Mouse (Mus musculus): ENCODE data around the gene Pacs1. TPM values are rescaled to one million over a fixed set of nuclear protein-coding genes. Genes with fewer than 3 reads are reported as not detected.

Pacs1 gene
- polyA plus RNA-seq, 1 experiment, result 58.9 TPM

GRCm38 (mm10) chr19:5277140-5277539, 4.2 kb upstream of the Pacs1 start:
- peaks cover 14% of the 10 kb centered on the region for H3K4me1 ChIP-seq (replicated peaks; ENCODE audit: control insufficient read depth, insufficient read depth, low read length)
- H3K36me3 ChIP-seq (ENCODE audit: control insufficient read depth, insufficient read depth, low read length), result peaks cover 53% of the 10 kb centered on the region
- no peaks in the 10 kb centered on the region for H3K27me3 ChIP-seq (ENCODE audit: control insufficient read depth, insufficient read depth, low read length)
- no peak for TF ChIP-seq POLR2A (IDR thresholded peaks at IDR 0.05; ENCODE audit: control insufficient read depth, extremely low read depth, insufficient read depth, low read length, poor library complexity)
- no peak for TF ChIP-seq CTCF (IDR thresholded peaks at IDR 0.05; ENCODE audit: borderline replicate concordance, control insufficient read depth, extremely low read depth, insufficient read depth, low read length, poor library complexity)
- DNase-seq, result no peak
- no peak overlapping the region for H3K27ac ChIP-seq (ENCODE audit: control insufficient read depth, insufficient read depth, low read length)
- 95% methylated on average over 3 of the region's 3 CpGs for WGBS
- H3K4me3 ChIP-seq (ENCODE audit: control insufficient read depth, insufficient read depth, low read length), result no peak overlapping the region

DNA sequence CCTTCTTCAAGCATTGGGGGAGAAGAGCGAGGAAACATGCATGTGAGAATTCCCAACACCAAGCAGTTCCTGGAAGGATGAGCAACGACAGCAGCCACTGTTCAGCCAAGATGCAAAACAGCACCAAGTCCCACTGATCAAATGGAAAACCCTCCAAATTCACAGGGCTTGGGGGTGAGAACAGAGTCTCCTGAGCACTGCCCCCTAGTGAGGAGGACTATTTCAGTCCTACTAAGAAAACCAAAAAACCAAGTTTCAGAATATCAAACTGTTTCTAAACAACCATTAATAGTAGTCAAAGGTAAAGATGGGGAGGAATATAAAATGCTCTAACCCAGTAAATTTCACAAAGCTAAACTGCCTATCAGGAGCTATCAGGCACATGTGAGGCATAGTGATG, 3.6 kb upstream of the Pacs1 start:
- Histone ChIP-seq H3K27ac (ENCODE audit: control insufficient read depth, insufficient read depth, low read length) (no peak overlapping the region), H3K36me3 (ENCODE audit: control insufficient read depth, insufficient read depth, low read length) (peaks cover 50% of the 10 kb centered on the region), H3K4me3 (ENCODE audit: control insufficient read depth, insufficient read depth, low read length) (no peak overlapping the region), H3K4me1 (replicated peaks; ENCODE audit: control insufficient read depth, insufficient read depth, low read length) (peaks cover 16% of the 10 kb centered on the region), H3K27me3 (ENCODE audit: control insufficient read depth, insufficient read depth, low read length) (no peaks in the 10 kb centered on the region)
- no peak for DNase-seq
- TF ChIP-seq CTCF (IDR thresholded peaks at IDR 0.05; ENCODE audit: borderline replicate concordance, control insufficient read depth, extremely low read depth, insufficient read depth, low read length, poor library complexity), result no peak
- no peak for TF ChIP-seq POLR2A (IDR thresholded peaks at IDR 0.05; ENCODE audit: control insufficient read depth, extremely low read depth, insufficient read depth, low read length, poor library complexity)
- 94% methylated on average over 2 of the region's 2 CpGs for WGBS

DNA sequence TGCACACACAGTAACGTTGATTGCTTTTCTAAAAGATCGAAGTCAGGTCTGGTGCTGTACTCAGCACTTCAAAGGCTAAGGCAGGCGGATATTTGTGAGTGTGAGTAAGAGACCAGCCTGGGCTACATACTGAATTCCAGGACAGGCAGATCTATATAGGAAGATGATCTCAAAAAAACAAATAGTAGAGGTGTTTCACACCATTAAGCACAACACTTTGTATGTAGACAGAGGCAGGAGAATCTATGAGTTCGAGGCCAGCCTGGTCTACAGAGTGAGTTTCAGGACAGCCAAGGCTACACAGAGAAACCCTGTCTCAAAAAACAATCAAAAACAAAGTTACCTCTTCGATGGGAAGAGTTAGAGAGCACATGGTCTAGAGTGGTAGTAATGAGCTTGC, 2.8 kb upstream of the Pacs1 start:
- Histone ChIP-seq H3K4me1 (replicated peaks; ENCODE audit: control insufficient read depth, insufficient read depth, low read length) (peaks cover 18% of the 10 kb centered on the region), H3K36me3 (ENCODE audit: control insufficient read depth, insufficient read depth, low read length) (peaks cover 43% of the 10 kb centered on the region), H3K4me3 (ENCODE audit: control insufficient read depth, insufficient read depth, low read length) (no peak overlapping the region), H3K27me3 (ENCODE audit: control insufficient read depth, insufficient read depth, low read length) (no peaks in the 10 kb centered on the region), H3K27ac (ENCODE audit: control insufficient read depth, insufficient read depth, low read length) (no peak overlapping the region)
- no peak for TF ChIP-seq CTCF (IDR thresholded peaks at IDR 0.05; ENCODE audit: borderline replicate concordance, control insufficient read depth, extremely low read depth, insufficient read depth, low read length, poor library complexity)
- no peak for TF ChIP-seq POLR2A (IDR thresholded peaks at IDR 0.05; ENCODE audit: control insufficient read depth, extremely low read depth, insufficient read depth, low read length, poor library complexity)
- 94% methylated on average over 5 of the region's 5 CpGs for WGBS
- DNase-seq, result no peak

DNA sequence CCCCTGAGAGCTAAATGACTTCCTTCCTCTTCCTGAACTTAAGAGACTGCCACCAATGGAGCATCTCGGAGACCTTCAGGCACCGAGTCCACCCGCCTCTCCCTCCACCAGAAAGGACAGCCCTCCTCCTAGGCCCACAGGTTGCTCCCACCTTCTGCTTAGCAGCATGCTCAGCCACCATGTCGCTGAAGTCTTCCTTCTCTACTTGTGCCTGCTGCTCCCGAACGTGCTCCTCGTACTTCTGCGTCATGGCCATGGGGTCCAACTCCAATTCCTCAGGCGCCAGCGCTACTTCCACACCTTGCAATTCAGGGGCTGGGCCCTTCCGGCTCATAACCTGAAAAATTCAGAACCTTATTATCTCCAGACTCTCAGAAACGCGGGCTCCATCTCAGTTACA, 1.7 kb upstream of the Pacs1 start:
- no peak for DNase-seq
- WGBS, result 84% methylated on average over 13 of the region's 13 CpGs
- H3K4me1 ChIP-seq (replicated peaks; ENCODE audit: control insufficient read depth, insufficient read depth, low read length), result peaks cover 18% of the 10 kb centered on the region
- H3K27ac ChIP-seq (ENCODE audit: control insufficient read depth, insufficient read depth, low read length), result peak overlapping the region; percentile 68
- peaks cover 37% of the 10 kb centered on the region for H3K36me3 ChIP-seq (ENCODE audit: control insufficient read depth, insufficient read depth, low read length)
- TF ChIP-seq POLR2A (IDR thresholded peaks at IDR 0.05; ENCODE audit: control insufficient read depth, extremely low read depth, insufficient read depth, low read length, poor library complexity) (no peak), CTCF (IDR thresholded peaks at IDR 0.05; ENCODE audit: borderline replicate concordance, control insufficient read depth, extremely low read depth, insufficient read depth, low read length, poor library complexity) (no peak)
- H3K4me3 ChIP-seq (ENCODE audit: control insufficient read depth, insufficient read depth, low read length), result no peak overlapping the region
- no peaks in the 10 kb centered on the region for H3K27me3 ChIP-seq (ENCODE audit: control insufficient read depth, insufficient read depth, low read length)

- Histone ChIP-seq H3K4me1 (replicated peaks; ENCODE audit: control insufficient read depth, insufficient read depth, low read length) (peaks cover 18% of the 10 kb centered on the region), H3K27ac (ENCODE audit: control insufficient read depth, insufficient read depth, low read length) (peak overlapping the region; percentile 95), H3K36me3 (ENCODE audit: control insufficient read depth, insufficient read depth, low read length) (peaks cover 30% of the 10 kb centered on the region), H3K4me3 (ENCODE audit: control insufficient read depth, insufficient read depth, low read length) (no peak overlapping the region), H3K27me3 (ENCODE audit: control insufficient read depth, insufficient read depth, low read length) (no peaks in the 10 kb centered on the region)
- no peak for DNase-seq
- 57% methylated on average over 4 of the region's 4 CpGs for WGBS
- TF ChIP-seq CTCF (IDR thresholded peaks at IDR 0.05; ENCODE audit: borderline replicate concordance, control insufficient read depth, extremely low read depth, insufficient read depth, low read length, poor library complexity), result no peak
- no peak for TF ChIP-seq POLR2A (IDR thresholded peaks at IDR 0.05; ENCODE audit: control insufficient read depth, extremely low read depth, insufficient read depth, low read length, poor library complexity)
Observed at GRCm38 (mm10) chr19:5273916-5274315, 997 bp upstream of the Pacs1 start.

GRCm38 (mm10) chr19:5272326-5272795, 558 bp downstream of the Pacs1 start:
- WGBS, result 1% methylated on average over 30 of the region's 30 CpGs
- Histone ChIP-seq H3K4me3 (ENCODE audit: control insufficient read depth, insufficient read depth, low read length) (peak overlapping the region; percentile 73), H3K27ac (ENCODE audit: control insufficient read depth, insufficient read depth, low read length) (no peak overlapping the region), H3K27me3 (ENCODE audit: control insufficient read depth, insufficient read depth, low read length) (no peaks in the 10 kb centered on the region), H3K36me3 (ENCODE audit: control insufficient read depth, insufficient read depth, low read length) (peaks cover 17% of the 10 kb centered on the region), H3K4me1 (replicated peaks; ENCODE audit: control insufficient read depth, insufficient read depth, low read length) (peaks cover 18% of the 10 kb centered on the region)
- DNase-seq, result peak; percentile 48
- no peak for TF ChIP-seq POLR2A (IDR thresholded peaks at IDR 0.05; ENCODE audit: control insufficient read depth, extremely low read depth, insufficient read depth, low read length, poor library complexity)

DNA sequence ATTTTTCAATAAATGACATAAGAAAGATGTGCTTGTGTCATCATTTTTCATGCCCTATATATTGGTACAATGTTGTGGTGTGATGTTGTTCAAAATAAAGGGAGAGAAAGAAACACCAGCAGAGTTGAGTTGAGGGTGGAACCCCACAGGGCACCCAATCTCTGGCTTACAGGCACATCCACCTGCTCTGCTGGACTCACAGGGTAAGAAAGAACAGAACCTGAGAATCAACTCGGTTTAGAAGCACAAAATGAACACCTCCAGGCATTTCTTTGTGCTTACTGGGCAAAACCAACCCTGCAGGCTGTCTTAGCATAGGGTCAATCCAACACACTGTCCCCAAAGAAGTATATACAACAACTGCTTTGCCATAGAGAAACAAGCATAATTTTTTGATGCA, 1.5 kb downstream of the Pacs1 start:
- DNase-seq, result no peak
- TF ChIP-seq POLR2A (IDR thresholded peaks at IDR 0.05; ENCODE audit: control insufficient read depth, extremely low read depth, insufficient read depth, low read length, poor library complexity), result no peak
- TF ChIP-seq CTCF (IDR thresholded peaks at IDR 0.05; ENCODE audit: borderline replicate concordance, control insufficient read depth, extremely low read depth, insufficient read depth, low read length, poor library complexity), result no peak
- Histone ChIP-seq H3K27ac (ENCODE audit: control insufficient read depth, insufficient read depth, low read length) (no peak overlapping the region), H3K36me3 (ENCODE audit: control insufficient read depth, insufficient read depth, low read length) (peaks cover 14% of the 10 kb centered on the region), H3K27me3 (ENCODE audit: control insufficient read depth, insufficient read depth, low read length) (no peaks in the 10 kb centered on the region), H3K4me1 (replicated peaks; ENCODE audit: control insufficient read depth, insufficient read depth, low read length) (peaks cover 18% of the 10 kb centered on the region), H3K4me3 (ENCODE audit: control insufficient read depth, insufficient read depth, low read length) (no peak overlapping the region)
- 29% methylated on average over 1 of the region's 1 CpGs for WGBS

Measured in thymus, adult 2 months (tissue).